Mouse (Mus musculus): ENCODE results near the gene Syt1. TPM values are rescaled to one million over a fixed set of nuclear protein-coding genes. Genes with fewer than 3 reads are reported as not detected.

Syt1 gene
- polyA plus RNA-seq, 1 experiment, result 0.27 TPM

GRCm38 (mm10) chr10:108514671-108515070, 496.1 kb downstream of the Syt1 start:
- TF ChIP-seq POLR2A (IDR thresholded peaks at IDR 0.05; ENCODE audit: control insufficient read depth, low read depth, low read length) (no peak), CTCF (IDR thresholded peaks at IDR 0.05; ENCODE audit: control insufficient read depth, insufficient read depth, insufficient replicate concordance, low read depth, low read length) (no peak)
- no peaks in the 10 kb centered on the region for H3K27me3 ChIP-seq (ENCODE audit: control insufficient read depth, insufficient read depth, low read length)
- no peaks in the 10 kb centered on the region for H3K4me1 ChIP-seq (ENCODE audit: control insufficient read depth, insufficient read depth, low read length)
- H3K4me3 ChIP-seq (ENCODE audit: control insufficient read depth, low read depth, low read length), result no peak overlapping the region
- no peak overlapping the region for H3K27ac ChIP-seq (ENCODE audit: control insufficient read depth, insufficient read depth, low read depth, low read length)
- H3K36me3 ChIP-seq (ENCODE audit: control insufficient read depth, insufficient read depth, low read length), result no peaks in the 10 kb centered on the region

GRCm38 (mm10) chr10:108509579-108509978, 501.2 kb downstream of the Syt1 start:
- TF ChIP-seq CTCF (IDR thresholded peaks at IDR 0.05; ENCODE audit: control insufficient read depth, insufficient read depth, insufficient replicate concordance, low read depth, low read length), result no peak
- no peak for TF ChIP-seq POLR2A (IDR thresholded peaks at IDR 0.05; ENCODE audit: control insufficient read depth, low read depth, low read length)
- H3K27me3 ChIP-seq (ENCODE audit: control insufficient read depth, insufficient read depth, low read length), result no peaks in the 10 kb centered on the region
- H3K36me3 ChIP-seq (ENCODE audit: control insufficient read depth, insufficient read depth, low read length), result no peaks in the 10 kb centered on the region
- no peak overlapping the region for H3K4me3 ChIP-seq (ENCODE audit: control insufficient read depth, low read depth, low read length)
- H3K4me1 ChIP-seq (ENCODE audit: control insufficient read depth, insufficient read depth, low read length), result no peaks in the 10 kb centered on the region
- no peak overlapping the region for H3K27ac ChIP-seq (ENCODE audit: control insufficient read depth, insufficient read depth, low read depth, low read length)

- H3K4me3 ChIP-seq (ENCODE audit: control insufficient read depth, low read depth, low read length), result no peak overlapping the region
- H3K27me3 ChIP-seq (ENCODE audit: control insufficient read depth, insufficient read depth, low read length), result no peaks in the 10 kb centered on the region
- no peak for TF ChIP-seq CTCF (IDR thresholded peaks at IDR 0.05; ENCODE audit: control insufficient read depth, insufficient read depth, insufficient replicate concordance, low read depth, low read length)
- no peaks in the 10 kb centered on the region for H3K36me3 ChIP-seq (ENCODE audit: control insufficient read depth, insufficient read depth, low read length)
- no peak overlapping the region for H3K27ac ChIP-seq (ENCODE audit: control insufficient read depth, insufficient read depth, low read depth, low read length)
- peaks cover 2% of the 10 kb centered on the region for H3K4me1 ChIP-seq (ENCODE audit: control insufficient read depth, insufficient read depth, low read length)
These were observed 503.9 kb downstream of the Syt1 start for GRCm38 (mm10) chr10:108506917-108507316.

GRCm38 (mm10) chr10:108504925-108505324, 505.9 kb downstream of the Syt1 start:
- Histone ChIP-seq H3K4me3 (ENCODE audit: control insufficient read depth, low read depth, low read length) (no peak overlapping the region), H3K4me1 (ENCODE audit: control insufficient read depth, insufficient read depth, low read length) (peaks cover 2% of the 10 kb centered on the region), H3K36me3 (ENCODE audit: control insufficient read depth, insufficient read depth, low read length) (no peaks in the 10 kb centered on the region), H3K27me3 (ENCODE audit: control insufficient read depth, insufficient read depth, low read length) (no peaks in the 10 kb centered on the region), H3K27ac (ENCODE audit: control insufficient read depth, insufficient read depth, low read depth, low read length) (no peak overlapping the region)
- TF ChIP-seq CTCF (IDR thresholded peaks at IDR 0.05; ENCODE audit: control insufficient read depth, insufficient read depth, insufficient replicate concordance, low read depth, low read length) (no peak), POLR2A (IDR thresholded peaks at IDR 0.05; ENCODE audit: control insufficient read depth, low read depth, low read length) (no peak)

DNA sequence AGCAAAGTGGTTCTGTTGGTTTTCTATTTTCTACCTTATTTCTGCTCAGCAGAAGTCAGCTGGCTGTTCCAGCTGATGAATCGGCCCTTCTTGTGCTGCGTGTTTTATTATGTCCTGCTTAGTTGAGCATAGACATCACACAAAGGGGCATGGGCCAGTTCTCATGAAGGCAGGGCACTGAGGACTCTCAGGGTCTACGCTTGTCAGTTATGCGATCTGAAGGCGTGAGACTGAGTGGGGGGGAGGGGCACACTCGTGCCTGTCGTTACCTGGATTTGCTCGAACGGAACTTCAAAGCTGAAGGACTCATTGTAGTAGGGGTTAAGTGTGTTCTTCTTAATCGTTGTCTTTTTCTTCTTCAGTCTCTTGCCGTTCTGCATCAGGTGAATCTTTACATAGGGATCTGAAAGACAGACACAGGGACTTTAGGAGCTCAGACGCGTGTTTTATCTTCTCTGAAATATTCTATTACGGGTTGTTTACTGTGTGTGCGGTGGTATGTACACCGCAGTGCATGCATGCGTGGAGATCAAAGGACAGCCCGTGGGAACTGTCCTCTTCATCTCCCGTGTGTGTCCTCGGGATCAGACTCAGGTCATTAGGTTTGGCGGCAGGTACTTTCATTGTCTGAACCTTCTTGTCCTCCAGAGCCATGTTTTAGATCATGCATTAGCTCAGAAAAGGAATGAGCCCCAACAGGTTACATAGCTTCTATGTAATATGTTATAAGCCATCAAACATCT, 506.5 kb downstream of the Syt1 start:
- Histone ChIP-seq H3K4me1 (ENCODE audit: control insufficient read depth, insufficient read depth, low read length) (peaks cover 2% of the 10 kb centered on the region), H3K4me3 (ENCODE audit: control insufficient read depth, low read depth, low read length) (no peak overlapping the region), H3K27ac (ENCODE audit: control insufficient read depth, insufficient read depth, low read depth, low read length) (no peak overlapping the region), H3K27me3 (ENCODE audit: control insufficient read depth, insufficient read depth, low read length) (no peaks in the 10 kb centered on the region), H3K36me3 (ENCODE audit: control insufficient read depth, insufficient read depth, low read length) (no peaks in the 10 kb centered on the region)
- TF ChIP-seq CTCF (IDR thresholded peaks at IDR 0.05; ENCODE audit: control insufficient read depth, insufficient read depth, insufficient replicate concordance, low read depth, low read length), result no peak
- no peak for TF ChIP-seq POLR2A (IDR thresholded peaks at IDR 0.05; ENCODE audit: control insufficient read depth, low read depth, low read length)

DNA sequence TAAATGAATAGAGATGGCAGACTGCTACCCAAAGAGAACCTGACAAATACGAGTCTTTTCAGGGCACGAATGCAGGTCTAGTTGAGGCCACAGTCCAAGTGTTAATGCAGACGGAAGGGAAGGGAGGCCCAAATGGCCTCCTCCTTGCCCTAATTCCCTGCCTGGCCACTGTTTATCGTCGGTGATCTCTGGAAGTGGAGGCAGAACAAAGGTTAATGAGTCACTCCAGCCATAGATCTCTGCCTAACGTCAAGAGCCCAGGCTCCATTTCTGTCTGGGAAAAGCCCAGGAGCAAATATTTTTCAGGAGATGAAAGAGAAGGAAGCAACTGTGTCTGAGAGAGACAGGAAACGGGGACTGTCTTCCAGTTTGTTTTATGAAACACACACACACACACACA, 520.6 kb downstream of the Syt1 start:
- no peaks in the 10 kb centered on the region for H3K27me3 ChIP-seq (ENCODE audit: control insufficient read depth, insufficient read depth, low read length)
- no peaks in the 10 kb centered on the region for H3K36me3 ChIP-seq (ENCODE audit: control insufficient read depth, insufficient read depth, low read length)
- 0 out of 2 replicates have a peak, but pooled peaks cover 2% of the 10 kb centered on the region for H3K4me1 ChIP-seq (ENCODE audit: control insufficient read depth, insufficient read depth, low read length)
- H3K4me3 ChIP-seq (ENCODE audit: control insufficient read depth, low read depth, low read length), result no peak overlapping the region
- TF ChIP-seq CTCF (IDR thresholded peaks at IDR 0.05; ENCODE audit: control insufficient read depth, insufficient read depth, insufficient replicate concordance, low read depth, low read length) (no peak), POLR2A (IDR thresholded peaks at IDR 0.05; ENCODE audit: control insufficient read depth, low read depth, low read length) (no peak)
- no peak overlapping the region for H3K27ac ChIP-seq (ENCODE audit: control insufficient read depth, insufficient read depth, low read depth, low read length)

GRCm38 (mm10) chr10:108483991-108484390, 526.8 kb downstream of the Syt1 start:
- Histone ChIP-seq H3K36me3 (ENCODE audit: control insufficient read depth, insufficient read depth, low read length) (no peaks in the 10 kb centered on the region), H3K4me3 (ENCODE audit: control insufficient read depth, low read depth, low read length) (no peak overlapping the region), H3K27ac (ENCODE audit: control insufficient read depth, insufficient read depth, low read depth, low read length) (no peak overlapping the region), H3K4me1 (ENCODE audit: control insufficient read depth, insufficient read depth, low read length) (no peaks in the 10 kb centered on the region; the same call in 1 of the 2 replicates), H3K27me3 (ENCODE audit: control insufficient read depth, insufficient read depth, low read length) (no peaks in the 10 kb centered on the region)
- TF ChIP-seq CTCF (IDR thresholded peaks at IDR 0.05; ENCODE audit: control insufficient read depth, insufficient read depth, insufficient replicate concordance, low read depth, low read length) (no peak), POLR2A (IDR thresholded peaks at IDR 0.05; ENCODE audit: control insufficient read depth, low read depth, low read length) (no peak)

All from testis, adult 2 months (tissue).